Mouse (Mus musculus) brain, embryonic 14.5 days (tissue): ENCODE data around the gene Dnase1l3.

Experiments used
- CTCF ChIP-seq: fragments of 200-500 bp; IDR thresholded peaks from 2 replicates; pipeline ENCODE4 v1.5.1; 2012; ENCODE audit warnings: inconsistent platforms, mild to moderate bottlenecking, moderate library complexity, borderline replicate concordance; ENCODE audit not compliant: insufficient read depth, insufficient read length; ENCODE audit errors: extremely low read depth
- POLR2A ChIP-seq: fragments of 200-500 bp; IDR thresholded peaks from 2 replicates; pipeline ENCODE4 v1.6.1; 2012; ENCODE audit warnings: mild to moderate bottlenecking, inconsistent platforms, borderline replicate concordance; ENCODE audit not compliant: poor library complexity, insufficient read depth, insufficient read length, severe bottlenecking; ENCODE audit errors: extremely low read depth

- TF ChIP-seq CTCF (no peak), POLR2A (no peak)
Observed at GRCm38 (mm10) chr14:8038791-8039448, 44.5 kb upstream of the Dnase1l3 start.
